Mouse (Mus musculus) CH12.LX (cell line): Measurements from ENCODE around the gene Il11ra2. TPM values are rescaled to one million over a fixed set of nuclear protein-coding genes. Genes with fewer than 3 reads are reported as not detected.
"Not testable (repeated sequence)": the region's sequence is repeated elsewhere in the genome, so short reads cannot be mapped to it uniquely, and the experiment has no call there.

Source experiments
- DNase-seq: peaks from one replicate; pipeline ENCODE4 v3.0.0-alpha.2; 2013; ENCODE audit errors: extremely low read depth
- H3K27ac ChIP-seq: 2 replicates; pipeline ENCODE4 v1.5.1; 2012; ENCODE audit warnings: low read depth, mild to moderate bottlenecking, control low read depth, moderate library complexity; ENCODE audit not compliant: insufficient read depth
- H3K27me3 ChIP-seq: replicated peaks from 2 replicates; pipeline ENCODE3; 2012; ENCODE audit warnings: inconsistent platforms
- H3K36me3 ChIP-seq, 2 experiments: replicated peaks in 1 of 2; 2 replicates each; pipeline versions ENCODE3 to v1.6.1; 2012; ENCODE audit warnings: inconsistent platforms in 1 of 2, low read length in 1 of 2, mild to moderate bottlenecking in 1 of 2, mixed read lengths in 1 of 2, moderate library complexity in 1 of 2; ENCODE audit not compliant: control insufficient read depth in 1 of 2, insufficient read depth in 1 of 2
- H3K4me1 ChIP-seq, 2 experiments: 2 replicates each; pipeline ENCODE4 v1.6.1; 2012; ENCODE audit warnings: inconsistent platforms in 1 of 2, moderate library complexity in 1 of 2; ENCODE audit not compliant: insufficient read depth in 2 of 2, control insufficient read depth in 1 of 2
- H3K4me2 ChIP-seq: 2 replicates; pipeline ENCODE4 v1.6.1; 2012; ENCODE audit warnings: low read depth, mild to moderate bottlenecking, control low read depth; ENCODE audit not compliant: poor library complexity, insufficient read depth, severe bottlenecking
- H3K4me3 ChIP-seq, 3 experiments: fragments of 150-350 bp in 1 of 3; sonication (generic) in 1 of 3; replicated peaks in 1 of 3; 2 replicates each; pipeline versions ENCODE3 to v1.5.1; 2011 to 2012; ENCODE audit warnings: low read depth in 2 of 3, low read length in 2 of 3, mild to moderate bottlenecking in 2 of 3, moderate library complexity in 2 of 3, control low read depth in 1 of 3, improper control_type of control experiment in 1 of 3, inconsistent platforms in 1 of 3, mixed read lengths in 1 of 3; ENCODE audit not compliant: poor library complexity in 1 of 3
- H3K79me2 ChIP-seq: replicated peaks from 2 replicates; pipeline ENCODE4 v1.6.1; 2012; ENCODE audit warnings: mild to moderate bottlenecking, moderate library complexity; ENCODE audit not compliant: control insufficient read depth, poor library complexity, insufficient read depth, severe bottlenecking; ENCODE audit errors: extremely low read depth
- H3K9ac ChIP-seq: 2 replicates; pipeline ENCODE4 v1.6.1; 2012; ENCODE audit warnings: low read depth, mild to moderate bottlenecking, control low read depth, moderate library complexity; ENCODE audit not compliant: insufficient read depth
- H3K9me3 ChIP-seq: replicated peaks from 2 replicates; pipeline ENCODE3; 2012; ENCODE audit warnings: low read length, inconsistent platforms, mixed read lengths
- dilution Hi-C: fragments of 300-500 bp; cut with MboI; formaldehyde crosslinking; loops from 2 replicates; pipeline ENCODE4 v1.14.3; 2020; ENCODE audit warnings: low sequenced_read_pairs; ENCODE audit not compliant: extremely low pct_unique_long_range_greater_than_20kb, extremely low pct_ligation_motif_present
- in situ Hi-C: fragments of 300-500 bp; cut with MboI; formaldehyde crosslinking; loops from 3 replicates; pipeline ENCODE4 v1.14.3; 2019; ENCODE audit warnings: low sequenced_read_pairs, low pct_ligation_motif_present, low pct_unique_long_range_greater_than_20kb, mixed read lengths
- polyA plus RNA-seq: library from polyadenylated mRNA; unstranded; fragments of >175 nt; gene quantifications from 2 replicates; pipeline ENCODE4 v1.2.1, GENCODE M21; 2012; ENCODE audit warnings: low read depth; ENCODE audit not compliant: insufficient read length
- total RNA-seq, 2 experiments: library from RNA; depleted of rRNA; stranded (reverse); fragments of 300-350 nt in 1 of 2; fragments of >200 nt in 1 of 2; gene quantifications; 2 replicates each; pipeline ENCODE4 v1.2.3; 2012 to 2014

Gene Il11ra2
- total and polyA plus RNA-seq, 3 experiments: not detected

- H3K27me3 ChIP-seq, H3K36me3 ChIP-seq, H3K9ac ChIP-seq, DNase-seq, H3K4me1 ChIP-seq, H3K4me3 ChIP-seq, H3K9me3 ChIP-seq, dilution Hi-C loops, H3K27ac ChIP-seq, in situ Hi-C loops, H3K4me2 ChIP-seq, H3K79me2 ChIP-seq: not testable (repeated sequence)
Observed at GRCm38 (mm10) chr4:42654951-42655350, 6.7 kb downstream of the Il11ra2 start, which contains the start of gene Ccl27b. Gene Ccl27b (plus strand): TSS chr4:42655251.

GRCm38 (mm10) chr4:42629419-42629818, 32.3 kb downstream of the Il11ra2 start, which contains the start of gene Gm2564:
Gene Gm2564 (plus strand): TSS chr4:42629719.
- H3K9me3 ChIP-seq, in situ Hi-C loops, dilution Hi-C loops, H3K27ac ChIP-seq, H3K36me3 ChIP-seq, DNase-seq, H3K27me3 ChIP-seq, H3K4me3 ChIP-seq, H3K4me2 ChIP-seq, H3K4me1 ChIP-seq, H3K9ac ChIP-seq, H3K79me2 ChIP-seq: not testable (repeated sequence)

GRCm38 (mm10) chr4:42611895-42612294, 49.8 kb downstream of the Il11ra2 start, which contains the start of gene Gm10591:
Gene Gm10591 (plus strand): TSS chr4:42612195.
- H3K9ac ChIP-seq, in situ Hi-C loops, H3K27me3 ChIP-seq, dilution Hi-C loops, H3K79me2 ChIP-seq, H3K4me3 ChIP-seq, H3K4me2 ChIP-seq, H3K27ac ChIP-seq, DNase-seq, H3K36me3 ChIP-seq, H3K4me1 ChIP-seq, H3K9me3 ChIP-seq: not testable (repeated sequence)

Other genes starting within 250 kb of the Il11ra2 start
- gene Gm21586, start 222.5 kb downstream of the Il11ra2 start, total RNA-seq (2012; rRNA removed): not detected in 2 replicates
- not detected in 2 replicates for gene Gm21586, start 222.5 kb downstream of the Il11ra2 start, total RNA-seq (2014; rRNA removed)
- not detected in 2 replicates for gene Gm21586, start 222.5 kb downstream of the Il11ra2 start, polyA plus RNA-seq
- not detected in 2 replicates for gene Gm2163, start 195.1 kb downstream of the Il11ra2 start, total RNA-seq (2012; rRNA removed)
- gene Gm2163, start 195.1 kb downstream of the Il11ra2 start, total RNA-seq (2014; rRNA removed): not detected in 2 replicates
- gene Gm2163, start 195.1 kb downstream of the Il11ra2 start, polyA plus RNA-seq: not detected in 2 replicates
- gene Fam205a2, start 133.7 kb downstream of the Il11ra2 start, total RNA-seq (2012; rRNA removed): not detected in 2 replicates
- gene Fam205a2, start 133.7 kb downstream of the Il11ra2 start, total RNA-seq (2014; rRNA removed): not detected in 2 replicates
- gene Fam205a2, start 133.7 kb downstream of the Il11ra2 start, polyA plus RNA-seq: not detected in 2 replicates
- gene Gm10591, start 49.7 kb downstream of the Il11ra2 start, total RNA-seq (2012; rRNA removed): not detected in 2 replicates
- gene Gm10591, start 49.7 kb downstream of the Il11ra2 start, total RNA-seq (2014; rRNA removed): not detected in 2 replicates
- gene Gm10591, start 49.7 kb downstream of the Il11ra2 start, polyA plus RNA-seq: not detected in 2 replicates
- gene Gm2564, start 32.2 kb downstream of the Il11ra2 start, total RNA-seq (2012; rRNA removed): not detected in 2 replicates
- gene Gm2564, start 32.2 kb downstream of the Il11ra2 start, total RNA-seq (2014; rRNA removed): not detected in 2 replicates
- not detected in 2 replicates for gene Gm2564, start 32.2 kb downstream of the Il11ra2 start, polyA plus RNA-seq
- gene Ccl27b, start 6.6 kb downstream of the Il11ra2 start, total RNA-seq (2012; rRNA removed): not detected in 2 replicates
- gene Ccl27b, start 6.6 kb downstream of the Il11ra2 start, total RNA-seq (2014; rRNA removed): not detected in 2 replicates
- not detected in 2 replicates for gene Ccl27b, start 6.6 kb downstream of the Il11ra2 start, polyA plus RNA-seq
- gene 4930578G10Rik, start 73.7 kb upstream of the Il11ra2 start, total RNA-seq (2012; rRNA removed): not detected in 2 replicates
- not detected in 2 replicates for gene 4930578G10Rik, start 73.7 kb upstream of the Il11ra2 start, total RNA-seq (2014; rRNA removed)
- not detected in 2 replicates for gene 4930578G10Rik, start 73.7 kb upstream of the Il11ra2 start, polyA plus RNA-seq
- gene Ccl19, start 94.7 kb upstream of the Il11ra2 start, total RNA-seq (2012; rRNA removed): not detected in 2 replicates
- gene Ccl19, start 94.7 kb upstream of the Il11ra2 start, total RNA-seq (2014; rRNA removed): not detected in 2 replicates
- not detected in 2 replicates for gene Ccl19, start 94.7 kb upstream of the Il11ra2 start, polyA plus RNA-seq
- gene Ccl21a, start 112.1 kb upstream of the Il11ra2 start, total RNA-seq (2012; rRNA removed): not detected in 2 replicates
- not detected in 2 replicates for gene Ccl21a, start 112.1 kb upstream of the Il11ra2 start, total RNA-seq (2014; rRNA removed)
- not detected in 2 replicates for gene Ccl21a, start 112.1 kb upstream of the Il11ra2 start, polyA plus RNA-seq
- not detected in 2 replicates for gene Fam205a1, start 192.0 kb upstream of the Il11ra2 start, total RNA-seq (2012; rRNA removed)
- gene Fam205a1, start 192.0 kb upstream of the Il11ra2 start, total RNA-seq (2014; rRNA removed): not detected in 2 replicates
- not detected in 2 replicates for gene Fam205a1, start 192.0 kb upstream of the Il11ra2 start, polyA plus RNA-seq
- not detected in 2 replicates for gene Gm12394, start 194.9 kb upstream of the Il11ra2 start, total RNA-seq (2012; rRNA removed)
- not detected in 2 replicates for gene Gm12394, start 194.9 kb upstream of the Il11ra2 start, total RNA-seq (2014; rRNA removed)
- gene Gm12394, start 194.9 kb upstream of the Il11ra2 start, polyA plus RNA-seq: not detected in 2 replicates
- not detected in 2 replicates for gene Fam205c, start 212.3 kb upstream of the Il11ra2 start, total RNA-seq (2012; rRNA removed)
- gene Fam205c, start 212.3 kb upstream of the Il11ra2 start, total RNA-seq (2014; rRNA removed): not detected in 2 replicates
- not detected in 2 replicates for gene Fam205c, start 212.3 kb upstream of the Il11ra2 start, polyA plus RNA-seq